In the genomic region with DNA sequence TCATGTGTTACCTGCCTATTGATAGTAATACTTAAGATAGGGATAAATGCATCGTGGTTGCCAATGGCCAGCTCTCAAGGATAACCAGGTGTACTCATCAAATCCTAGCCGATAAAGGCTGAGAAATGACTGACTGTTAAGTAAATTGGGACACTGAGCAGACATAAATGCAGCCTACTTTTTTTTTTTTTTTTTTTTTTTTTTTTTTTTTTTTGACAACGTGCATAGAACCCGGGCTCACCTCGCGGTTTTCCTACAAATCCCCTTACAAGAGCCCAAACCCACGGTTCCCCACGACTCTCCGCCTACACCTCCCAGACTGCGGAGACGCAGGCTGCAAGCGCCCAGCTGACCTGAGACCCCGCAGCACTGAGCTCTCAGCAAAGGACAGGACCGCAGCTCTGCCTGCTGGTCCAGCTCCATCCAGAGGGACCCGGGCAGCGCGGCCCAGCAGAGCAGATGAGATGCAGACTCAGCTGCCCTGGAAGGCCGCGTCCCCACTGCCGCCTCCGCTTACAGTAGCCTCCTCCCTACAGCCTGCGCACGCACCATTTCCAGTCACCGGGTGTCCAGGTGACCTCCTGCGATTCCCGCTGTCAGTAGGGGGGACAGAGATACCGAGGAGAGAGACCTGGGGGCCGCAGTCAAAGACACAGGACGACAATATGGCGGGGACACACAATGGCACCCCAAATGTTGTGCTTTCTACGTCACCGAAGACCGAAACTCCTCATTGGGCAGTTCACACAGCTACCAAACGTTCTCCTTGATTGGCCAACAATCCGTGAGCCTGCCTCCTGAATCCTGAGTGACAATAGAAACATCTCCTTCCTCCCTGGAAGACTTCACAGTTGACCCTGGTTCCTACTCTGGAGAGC, we compare ENCODE assay signal across 8 mouse cellular contexts. TPM values are rescaled to one million over a fixed set of nuclear protein-coding genes. Genes with fewer than 3 reads are reported as not detected.
DNase-seq lines count a peak whose midpoint lies in the region; ATAC-seq lines count a peak whose summit lies in the region.

A gene (minus strand): TSS at position 722 of the 878 bp plus-strand sequence.

- peak within 1 kb of the TSS; percentile 73 for H3K4me3 ChIP-seq in hindbrain, embryonic 14.5 days (replicated peaks; ENCODE audit: low read length)

- peak within 1 kb of the TSS; percentile 78 for H3K27ac ChIP-seq in hindbrain, embryonic 14.5 days

- H3K4me2 ChIP-seq in hindbrain, embryonic 14.5 days (replicated peaks): peak within 1 kb of the TSS; percentile 95

- ATAC-seq in hindbrain, embryonic 14.5 days (ENCODE audit: low FRiP score): peak; percentile 99

- H3K9ac ChIP-seq in hindbrain, embryonic 14.5 days: peak within 1 kb of the TSS; percentile 90

- H3K9me3 ChIP-seq in hindbrain, embryonic 14.5 days (ENCODE audit: control insufficient read depth, low read length): no peaks in the 10 kb centered on the region

- peaks cover 19% of the 10 kb centered on the region for H3K36me3 ChIP-seq in hindbrain, embryonic 14.5 days (replicated peaks; ENCODE audit: control insufficient read depth, insufficient read depth)

- H3K4me1 ChIP-seq in hindbrain, embryonic 14.5 days (replicated peaks; ENCODE audit: control insufficient read depth, insufficient read depth, low read length): peaks cover 8% of the 10 kb centered on the region; the same call in 1 of the 2 replicates

- H3K27me3 ChIP-seq in hindbrain, embryonic 14.5 days (ENCODE audit: control insufficient read depth, insufficient read depth, low read length): no peaks in the 10 kb centered on the region

- 2% methylated on average over 35 of the region's 35 CpGs for WGBS in hindbrain, embryonic 14.5 days

- DNase-seq in T-cell, adult 2 months (ENCODE audit: low spot score): peak; percentile 79
- peak; percentile 81 to 82 for DNase-seq in cerebellum, postnatal 25 days
- peak; percentile 48 to 74 for DNase-seq in frontal cortex, postnatal 25 days (ENCODE audit: low spot score in 2 of 2)
- peak; percentile 90 for DNase-seq in hindbrain, embryonic 14.5 days (ENCODE audit: low spot score)
- DNase-seq in layer of hippocampus, postnatal 36 days: peak; percentile 78 to 83
- DNase-seq in lung, postnatal 36 days: peak; percentile 89
- peak; percentile 95 for DNase-seq in retina, postnatal 1 day
- peak; percentile 56 for DNase-seq in urinary bladder, adult 2 months (ENCODE audit: low spot score)

RNA-seq across cellular contexts. Expression of the gene that starts here (rescaled TPM):
- polyA plus RNA-seq in hindbrain, embryonic 14.5 days (2014; fragmentation: Nextera tagmentation; extraction: Ambion mirVana): 20.1 and 20.6 TPM in 2 replicates
- total RNA-seq in layer of hippocampus, postnatal 36 days (2021): 10 to 100 TPM; 32.0 to 33.8 TPM
- 5.5 and 7.2 TPM in 2 replicates for polyA plus RNA-seq in urinary bladder, adult 2 months (2012; rRNA removed)

Comparison
In these comparisons a context has a peak if more than half of its experiments do, and no peak if none do; other contexts are left out.
1. Peak in every context shown above with its lines: DNase-seq, ATAC-seq, H3K4me3 ChIP-seq and H3K27ac ChIP-seq.